Mouse (Mus musculus) fat pad, adult 2 months (tissue): Measurements from ENCODE around the gene Vps26c.
A peak's percentile ranks its signal among the peaks of the same experiment; 100 is the strongest.
"Not testable (repeated sequence)": the region's sequence is repeated elsewhere in the genome, so short reads cannot be mapped to it uniquely, and the experiment has no call there.

Experiments used
- DNase-seq: peaks from one replicate; pipeline ENCODE4 v3.0.0-alpha.2; 2011; ENCODE audit warnings: low read depth, low spot score; ENCODE audit errors: extremely low read depth

The Vps26c gene

DNA sequence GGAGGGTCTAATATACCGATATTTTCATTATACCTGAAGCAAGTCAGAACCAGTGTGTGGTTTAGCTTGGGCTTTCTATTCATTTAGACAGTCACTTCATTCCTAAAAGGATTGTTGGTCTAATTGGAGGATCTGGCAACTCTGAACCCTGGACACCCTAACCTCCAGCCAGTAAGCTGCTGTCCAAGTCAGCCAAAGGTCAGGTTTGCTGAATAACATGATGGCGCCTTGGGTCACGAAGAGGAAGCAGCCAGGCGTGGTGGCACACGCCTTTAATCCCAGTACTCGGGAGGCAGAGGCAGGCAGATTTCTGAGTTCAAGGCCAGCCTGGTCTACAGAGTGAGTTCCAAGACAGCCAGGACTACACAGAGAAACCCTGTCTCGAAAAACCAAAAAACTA, 29.5 kb downstream of the Vps26c start:
- not testable (repeated sequence) for DNase-seq

DNA sequence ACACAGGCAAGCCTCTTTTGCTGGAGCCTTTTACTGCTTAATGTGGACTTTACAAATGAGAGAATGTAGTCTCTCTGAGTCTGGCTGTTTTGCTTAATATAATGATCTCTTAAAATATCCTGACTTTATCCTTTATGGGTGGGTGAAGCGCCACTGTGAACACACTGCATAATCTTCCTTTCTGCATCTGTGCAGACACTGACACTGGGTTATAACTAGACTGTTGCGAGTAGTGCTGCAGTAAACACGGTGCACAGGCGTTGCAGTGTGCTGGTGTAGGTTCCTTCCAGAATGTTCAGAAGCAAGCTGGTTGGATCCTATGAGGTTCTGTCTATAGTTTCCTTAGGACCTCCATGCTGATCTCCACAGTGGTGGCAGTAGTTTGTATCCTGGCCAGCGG, 37.3 kb downstream of the Vps26c start:
- DNase-seq, result no peak

DNA sequence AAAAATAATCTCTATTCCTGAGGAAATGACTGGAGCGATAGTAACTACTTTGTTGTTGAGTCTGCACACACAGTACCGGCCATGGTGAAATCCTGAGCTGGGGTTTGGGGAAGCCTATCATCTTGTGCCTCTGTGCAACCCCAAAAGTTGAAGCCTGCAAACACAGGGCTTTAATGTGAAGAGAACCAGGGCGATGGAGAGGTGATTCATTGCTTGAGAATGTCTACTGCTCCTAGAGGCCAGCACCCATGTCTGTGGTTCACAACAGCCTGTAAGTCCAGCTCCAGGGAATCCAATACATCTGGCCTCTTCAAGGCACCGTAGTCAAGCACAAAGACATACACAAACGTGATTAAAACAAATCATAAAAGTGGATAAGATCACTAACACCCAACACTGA, 39.3 kb downstream of the Vps26c start:
- DNase-seq, result no peak

DNA sequence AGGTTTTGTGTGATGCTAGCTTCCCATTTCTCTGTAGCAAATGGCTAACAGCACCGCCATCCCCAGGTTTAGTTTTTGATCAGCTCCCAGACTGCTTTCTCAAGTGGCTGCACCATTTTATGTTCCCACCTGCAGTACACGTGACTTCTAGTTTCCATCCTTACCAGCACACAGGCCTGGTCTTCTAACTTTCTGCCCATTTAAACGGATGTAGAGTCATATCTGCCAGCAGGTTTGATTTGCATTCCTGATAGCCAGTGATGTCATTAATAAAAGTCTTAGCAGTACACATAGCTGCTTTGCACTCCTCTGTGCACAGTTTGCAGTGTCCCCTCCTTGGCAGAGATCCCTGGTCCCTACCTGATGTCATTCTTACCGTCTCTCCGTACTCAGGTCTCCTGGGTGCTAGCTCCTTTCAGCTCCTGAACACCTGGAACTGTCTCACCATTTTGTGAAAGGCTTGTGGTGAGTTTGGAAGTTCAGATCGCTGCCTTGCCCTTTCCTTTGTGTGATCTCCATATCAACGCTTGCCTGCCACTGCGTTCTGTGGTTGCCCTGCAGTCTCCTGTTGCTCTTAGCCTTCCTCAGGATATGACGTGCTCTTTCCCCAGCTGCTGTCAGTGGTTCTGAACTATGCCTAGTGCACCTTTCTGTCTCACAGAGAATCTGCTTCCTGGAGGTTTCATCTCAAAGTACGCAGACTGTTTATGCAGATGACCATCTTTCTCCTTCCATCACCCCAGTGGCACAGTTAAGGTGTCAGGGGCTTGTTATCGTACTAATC, 41.7 kb downstream of the Vps26c start:
- DNase-seq, result no peak

DNA sequence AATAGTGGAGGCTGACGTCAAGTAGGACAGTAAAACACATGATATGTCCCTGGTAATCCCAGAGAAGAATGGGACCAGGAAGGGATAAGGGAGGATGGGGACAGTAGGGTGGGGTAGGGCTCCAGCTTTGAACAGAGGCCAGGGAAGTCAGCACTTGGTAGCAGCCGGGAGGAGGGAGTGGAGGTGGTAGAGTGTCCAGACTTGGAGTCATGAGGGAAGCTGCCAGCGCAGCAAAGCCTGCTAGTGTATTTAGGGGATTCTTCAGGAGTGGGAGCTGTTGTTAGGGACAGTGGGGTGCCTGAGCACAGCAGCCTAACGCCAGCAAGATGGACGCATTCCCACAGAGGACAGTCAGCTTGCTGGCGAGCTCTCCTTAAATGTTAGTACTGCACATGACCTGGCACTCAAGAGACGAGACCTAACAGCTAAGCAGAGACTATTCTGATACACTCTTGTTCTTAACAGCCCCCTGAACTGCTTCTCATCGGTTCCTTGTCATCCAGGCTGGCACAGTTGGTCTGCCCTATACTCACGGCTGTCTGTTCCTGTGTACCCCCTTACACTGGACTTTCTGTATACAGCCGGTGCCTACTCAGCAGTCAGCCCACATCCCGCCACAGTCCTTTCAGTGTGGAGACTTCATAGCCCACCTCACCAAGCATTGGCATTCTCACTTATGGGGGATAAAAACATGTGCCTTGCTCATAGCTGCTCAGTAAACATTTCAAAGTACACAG, 53.4 kb downstream of the Vps26c start:
- no peak for DNase-seq

DNA sequence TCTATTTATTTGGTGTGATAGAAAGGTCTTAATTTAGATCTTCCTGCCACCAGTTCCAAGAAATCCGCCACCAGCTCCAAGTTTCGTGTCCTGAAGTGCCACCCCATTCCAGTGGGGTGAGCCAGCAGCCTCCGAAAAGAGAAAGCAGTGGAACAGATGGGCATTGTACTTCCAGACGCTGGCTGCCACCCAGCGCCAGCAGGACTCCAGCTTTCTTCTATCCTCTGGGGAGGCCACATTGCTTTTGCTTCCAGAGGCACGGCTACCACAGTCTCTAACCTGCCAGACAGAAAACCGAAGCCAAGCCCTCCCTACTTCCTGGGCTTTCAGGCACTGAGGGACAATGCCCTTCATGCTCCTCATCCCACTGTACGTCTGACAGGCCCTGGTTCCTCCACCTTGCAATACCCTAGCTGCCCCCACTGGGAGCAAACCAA, 54.1 kb downstream of the Vps26c start:
- no peak for DNase-seq

DNA sequence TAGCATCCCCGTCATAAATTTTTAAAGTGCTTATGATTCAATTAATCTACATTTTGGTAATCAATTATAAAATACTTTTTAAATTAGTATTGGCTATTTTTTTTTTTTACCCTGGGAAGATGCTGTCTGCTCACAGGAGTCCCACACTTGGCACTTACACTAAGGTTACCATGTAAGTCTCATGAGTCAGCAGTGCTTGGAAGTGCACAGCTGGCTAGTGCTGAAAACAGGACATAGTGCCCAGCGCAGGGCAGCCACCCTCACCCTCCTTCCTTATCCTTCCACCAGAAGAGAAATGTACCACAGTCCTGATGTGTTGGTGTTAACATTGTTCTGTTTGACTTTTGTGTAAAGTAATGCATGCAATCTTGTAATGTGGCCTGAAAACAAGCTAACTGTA, 58.2 kb downstream of the Vps26c start:
- DNase-seq, result no peak

DNA sequence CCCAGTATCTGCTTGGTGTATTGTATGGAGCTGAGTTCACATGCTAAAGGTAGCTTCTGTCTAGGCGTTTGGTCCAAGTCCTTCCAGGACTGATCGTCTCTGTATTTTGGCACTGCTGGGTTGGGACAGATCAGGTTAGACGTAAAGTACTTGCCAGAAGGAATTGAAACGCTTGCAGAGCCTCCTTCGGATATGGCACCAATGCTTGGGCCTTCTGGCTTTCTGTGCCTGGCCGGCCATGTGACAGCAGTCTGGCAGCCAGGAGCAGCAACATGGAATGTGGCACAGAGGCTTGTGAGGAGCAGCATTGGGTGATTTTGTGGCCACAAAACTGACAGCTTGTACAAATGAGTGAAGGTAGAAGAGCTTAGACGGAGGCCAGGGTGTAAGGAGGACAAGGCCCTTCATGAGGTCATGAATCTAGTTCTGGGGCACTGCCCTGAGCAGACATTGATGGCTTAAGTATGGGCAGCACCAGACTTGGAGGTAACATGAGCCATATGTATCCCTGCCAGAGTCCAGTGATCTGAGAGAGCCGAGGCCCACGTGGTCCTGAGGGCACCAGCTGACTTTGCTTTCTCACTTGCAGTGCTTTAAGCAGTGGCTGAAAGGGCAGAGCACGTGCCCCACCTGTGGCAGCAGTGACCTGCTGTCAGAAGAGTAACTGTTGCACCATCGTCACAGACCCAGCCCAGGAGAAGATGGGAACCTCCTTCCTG, 59.1 kb downstream of the Vps26c start:
- DNase-seq, result peak; percentile 65

DNA sequence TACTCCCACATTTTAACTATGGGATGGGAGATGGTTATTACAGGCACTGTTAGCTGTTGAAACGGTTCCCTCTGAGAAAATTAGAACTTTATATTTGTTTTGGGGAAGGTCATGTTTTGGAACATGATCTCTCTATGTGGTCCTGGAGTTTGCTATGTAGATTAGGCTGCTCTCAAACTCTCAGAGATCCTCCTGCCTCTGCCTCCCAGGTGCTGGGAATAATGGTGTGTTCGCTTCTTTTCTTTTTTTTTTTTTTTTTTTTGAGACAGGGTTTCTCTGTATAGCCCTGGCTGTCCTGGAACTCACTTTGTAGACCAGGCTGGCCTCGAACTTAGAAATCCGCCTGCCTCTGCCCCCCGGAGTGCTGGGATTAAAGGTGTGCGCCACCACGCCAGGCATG, 60.3 kb downstream of the Vps26c start:
- DNase-seq, result not testable (repeated sequence)

DNA sequence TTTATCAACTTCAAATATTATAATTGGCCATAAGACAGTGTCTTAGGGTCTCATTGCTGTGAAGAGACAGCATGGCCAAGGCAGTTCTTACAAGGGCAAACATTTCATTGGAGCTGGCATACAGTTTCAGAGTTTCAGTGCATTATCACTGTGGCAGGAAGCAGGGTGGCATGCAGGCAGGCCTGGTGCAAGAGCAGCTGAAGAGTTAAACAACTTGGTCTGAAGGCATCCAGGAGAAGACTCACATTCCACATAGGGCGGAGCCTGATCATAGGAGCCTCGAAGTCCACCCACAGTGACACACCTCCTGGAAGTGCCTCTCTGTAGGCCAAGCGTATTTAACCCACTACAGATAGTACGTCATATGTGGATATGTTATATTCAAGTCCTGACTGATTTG, 60.7 kb downstream of the Vps26c start:
- no peak for DNase-seq

DNA sequence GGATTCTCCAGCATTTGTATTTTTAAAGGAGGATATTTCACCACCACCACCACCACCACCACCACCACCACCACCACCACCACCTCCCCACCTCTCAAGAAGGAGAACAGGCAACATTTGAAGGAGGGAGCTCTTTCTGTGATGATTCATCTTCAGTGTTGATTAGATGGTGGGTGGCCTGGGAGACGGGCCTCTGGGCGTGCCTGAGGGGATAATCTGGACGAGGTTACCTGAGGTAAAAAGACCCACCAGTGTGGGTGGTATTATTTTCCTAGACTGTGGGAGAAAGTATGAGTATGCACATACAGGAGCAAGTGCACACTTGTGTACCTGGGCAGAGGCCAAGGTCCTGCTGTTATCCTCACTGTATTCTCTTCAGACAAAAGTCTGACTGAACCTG, 62.6 kb downstream of the Vps26c start:
- DNase-seq, result no peak

DNA sequence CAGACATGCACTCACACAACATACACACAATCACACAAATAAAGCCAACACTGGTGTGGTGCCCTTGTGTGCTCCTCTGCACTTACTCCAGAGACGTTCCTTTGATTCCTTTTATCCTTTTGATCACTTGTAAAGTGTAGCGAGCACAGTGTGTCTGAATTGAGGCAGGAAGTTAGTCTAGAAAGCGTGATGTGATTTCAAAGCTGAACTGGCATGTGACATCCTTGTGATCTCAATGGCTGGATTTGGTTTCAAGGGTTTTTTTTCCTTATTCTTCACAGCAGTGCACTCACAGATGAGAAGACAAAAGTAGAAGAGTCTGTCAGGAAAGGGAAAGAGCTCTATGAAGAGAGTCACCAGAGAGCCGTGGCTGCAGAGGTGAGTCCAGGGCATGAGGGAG, 72.5 kb downstream of the Vps26c start:
- DNase-seq, result no peak

DNA sequence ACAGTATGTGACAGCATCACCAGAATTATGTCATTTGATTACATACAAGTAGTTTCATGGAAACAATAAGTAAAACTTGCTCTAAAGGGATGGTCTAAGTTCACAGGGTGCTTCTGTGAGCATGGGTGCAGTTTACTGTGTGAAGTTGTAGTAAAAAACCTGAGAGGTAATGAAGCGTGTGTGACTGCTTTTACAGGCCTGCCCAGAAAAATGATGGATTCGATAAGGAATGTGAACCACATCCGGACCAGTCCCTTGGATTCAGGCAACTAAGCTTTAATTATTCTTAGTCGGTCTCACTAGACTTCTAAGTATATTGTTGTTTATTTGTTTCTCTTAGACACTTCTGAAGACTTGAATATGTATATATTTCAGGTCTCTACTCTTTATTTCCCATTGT, 73.9 kb downstream of the Vps26c start:
- no peak for DNase-seq

DNA sequence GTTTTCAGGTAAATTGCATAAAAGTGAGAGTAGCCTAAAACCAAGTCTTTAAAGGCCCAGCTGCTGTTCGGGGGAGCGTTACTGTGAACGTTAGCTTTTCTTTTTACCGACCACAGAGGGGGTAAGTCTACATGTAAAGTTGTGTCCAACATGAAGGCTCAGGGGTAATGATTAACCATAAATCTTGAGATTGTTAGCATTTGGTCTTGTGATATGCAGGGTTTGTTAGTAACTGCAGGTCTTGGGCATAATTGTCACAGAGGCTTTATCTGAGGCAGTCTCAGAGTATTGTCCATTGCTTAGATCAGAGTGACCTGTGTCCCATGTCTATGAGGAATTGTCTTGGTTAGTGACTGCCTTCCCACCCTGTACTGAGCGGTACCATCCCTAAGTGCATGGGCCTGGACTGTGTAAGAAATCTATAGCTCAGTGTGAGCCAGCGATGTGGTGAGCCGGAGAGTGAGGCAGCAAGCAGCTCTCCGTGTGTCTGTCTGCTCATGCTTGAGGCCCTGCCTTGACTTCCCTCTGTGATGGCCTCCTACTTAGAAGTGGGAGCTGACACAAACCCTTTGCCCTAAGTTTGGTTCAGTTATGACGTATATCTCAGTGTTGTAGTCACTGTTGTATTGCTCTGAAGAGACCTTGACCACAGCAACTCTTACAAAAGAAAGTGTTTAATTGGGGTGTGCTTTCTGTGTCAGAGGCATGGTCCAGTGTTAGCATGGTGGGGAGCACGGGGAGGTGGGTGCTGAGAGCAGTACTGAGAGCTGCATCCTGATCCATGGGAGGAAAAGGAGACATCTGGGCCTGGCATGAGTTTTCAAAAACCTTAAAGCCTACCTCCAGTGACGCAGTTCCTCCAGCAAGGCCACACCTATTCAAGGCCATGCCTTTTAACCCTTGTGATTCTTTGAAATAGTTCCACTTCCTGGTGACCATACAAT, 74.8 kb downstream of the Vps26c start:
- DNase-seq, result no peak

DNA sequence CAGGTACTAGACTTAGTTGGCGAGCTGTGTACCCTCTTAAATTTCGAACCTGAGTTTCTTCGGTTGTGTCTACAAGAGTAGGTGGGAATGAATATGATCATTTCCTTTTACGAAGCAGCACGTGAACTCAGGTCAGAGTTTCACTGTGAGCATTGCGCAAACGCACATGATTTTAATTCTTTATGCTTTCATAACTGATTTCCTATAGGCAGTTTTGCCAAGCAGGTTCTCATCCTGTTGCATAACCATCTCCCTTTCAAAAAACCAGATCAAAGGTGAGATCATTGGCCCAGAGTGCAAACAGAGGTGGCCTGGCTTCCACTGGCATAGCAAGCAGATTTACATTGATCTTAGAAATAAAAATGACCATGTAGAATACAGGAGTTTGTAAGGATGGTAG, 77.0 kb downstream of the Vps26c start:
- DNase-seq, result peak; percentile 76

DNA sequence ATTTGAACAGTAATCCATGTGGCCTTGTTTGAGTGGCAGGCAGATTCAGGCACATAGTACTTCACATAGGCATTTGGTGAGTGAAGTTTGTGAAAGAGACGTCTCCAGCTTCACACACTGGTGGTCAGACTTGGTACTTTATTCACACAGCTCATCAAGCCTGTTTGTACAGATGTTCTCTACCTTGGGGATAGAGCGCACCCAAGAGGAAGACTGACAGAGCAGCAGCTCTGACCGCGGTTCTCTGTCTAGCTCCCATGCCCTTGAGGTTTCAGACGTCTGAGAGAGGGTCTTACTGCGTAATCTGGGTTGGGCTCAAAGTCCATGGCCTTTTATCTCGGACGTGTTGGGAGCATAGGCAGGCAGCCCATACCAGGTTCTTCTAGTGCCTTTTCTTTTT, 77.5 kb downstream of the Vps26c start:
- no peak for DNase-seq
